ENCODE assay signal across 15 mouse cellular contexts in genomic region chr5:118128208-118128607, GRCm38 (mm10). TPM values are rescaled to one million over a fixed set of nuclear protein-coding genes. Genes with fewer than 3 reads are reported as not detected.
DNase-seq lines count a peak whose midpoint lies in the region; ATAC-seq and TF ChIP-seq lines count a peak whose summit lies in the region.
"Had no signal": no experiment of that assay in that cellular context is flagged by ENCODE, and none has a peak within 500 bp of the region (broad histone marks: within the 10 kb centered on the region; RNA-seq: fewer than 3 reads in every experiment).

No protein-coding gene starts in this region.

- no peaks in the 10 kb centered on the region for H3K4me1 ChIP-seq in intestine, embryonic 16.5 days (ENCODE audit: control insufficient read depth, insufficient read depth, low read length)
- no peaks in the 10 kb centered on the region for H3K4me1 ChIP-seq in intestine, postnatal 0 days (replicated peaks; ENCODE audit: control insufficient read depth, insufficient read depth, low read length)

- no peak overlapping the region for H3K27ac ChIP-seq in intestine, embryonic 16.5 days (ENCODE audit: low read length)
- no peak overlapping the region for H3K27ac ChIP-seq in intestine, postnatal 0 days (ENCODE audit: low read depth, low read length)

- H3K36me3 ChIP-seq in intestine, embryonic 16.5 days (ENCODE audit: control insufficient read depth, insufficient read depth, low read length), result peaks cover 11% of the 10 kb centered on the region; the same call in 1 of the 2 replicates
- H3K36me3 ChIP-seq in intestine, postnatal 0 days (ENCODE audit: control insufficient read depth, insufficient read depth), result peaks cover 50% of the 10 kb centered on the region

- no peak overlapping the region for H3K4me2 ChIP-seq in intestine, embryonic 16.5 days (ENCODE audit: low read depth, low read length)
- H3K4me2 ChIP-seq in intestine, postnatal 0 days (replicated peaks; ENCODE audit: low read depth), result no peak overlapping the region
- H3K4me2 ChIP-seq: liver, embryonic 11.5 days had no signal

- no peaks in the 10 kb centered on the region for H3K9me3 ChIP-seq in intestine, embryonic 16.5 days (ENCODE audit: control insufficient read depth, low read length)
- no peaks in the 10 kb centered on the region for H3K9me3 ChIP-seq in intestine, postnatal 0 days (ENCODE audit: control insufficient read depth)

- ATAC-seq in intestine, embryonic 16.5 days, result peak; percentile 28; the same call in 1 of the 2 replicates
- ATAC-seq in intestine, postnatal 0 days, result no peak

- H3K4me3 ChIP-seq in intestine, embryonic 16.5 days (ENCODE audit: low read length), result no peak overlapping the region
- no peak overlapping the region for H3K4me3 ChIP-seq in intestine, postnatal 0 days (ENCODE audit: low read depth, low read length)

- intact Hi-C loops in gastrocnemius, postnatal 14 days (cut with DNase I; ENCODE audit: low total_unique reads), result no loop called here

- WGBS in intestine, embryonic 16.5 days, result 55% methylated on average over 6 of the region's 6 CpGs
- 66% methylated on average over 6 of the region's 6 CpGs for WGBS in intestine, postnatal 0 days

- no peak overlapping the region for H3K9ac ChIP-seq in intestine, embryonic 16.5 days (ENCODE audit: low read depth, low read length)
- H3K9ac ChIP-seq in intestine, postnatal 0 days (ENCODE audit: low read depth, low read length), result no peak overlapping the region

- TF ChIP-seq CTCF in intestine, postnatal 0 days (IDR thresholded peaks at IDR 0.05; ENCODE audit: low read depth), result no peak

- no peaks in the 10 kb centered on the region for H3K27me3 ChIP-seq in intestine, embryonic 16.5 days (replicated peaks; ENCODE audit: control insufficient read depth, insufficient read depth, low read length)
- no peaks in the 10 kb centered on the region for H3K27me3 ChIP-seq in intestine, postnatal 0 days (replicated peaks; ENCODE audit: control insufficient read depth, insufficient read depth, low read length)

- DNase-seq in cerebellum, postnatal 36 days, result peak; percentile 39
- no peak for DNase-seq in cerebellum, adult 9-10 months
- peak; percentile 58 for DNase-seq in gastrocnemius, postnatal 14 days
- DNase-seq in skeletal muscle tissue, adult 2 months (ENCODE audit: low read depth, low spot score), result peak; percentile 74
- DNase-seq in layer of hippocampus, postnatal 10 days (ENCODE audit: low spot score in 2 of 2), result no peak
- DNase-seq in adrenal gland, postnatal 36 days, result no peak
- DNase-seq: B cell, adult 2 months; kidney, adult 2 months; right cerebral cortex, postnatal 14 days had no signal

RNA-seq across cellular contexts. Expression of gene Fbxw8, which starts 27.1 kb away (rescaled TPM):
- 16.0 and 17.8 TPM in 2 replicates for polyA plus RNA-seq in intestine, embryonic 16.5 days (2015; fragmentation: Nextera tagmentation; extraction: Ambion mirVana)
- 10.1 and 10.8 TPM in 2 replicates for polyA plus RNA-seq in intestine, postnatal 0 days (2015; fragmentation: Nextera tagmentation; extraction: Ambion mirVana)
- 10 to 100 TPM; 24.0 to 27.1 TPM for total RNA-seq in gastrocnemius, postnatal 14 days (2021)
- 10 to 100 TPM; 39.8 to 42.4 TPM for total RNA-seq in layer of hippocampus, postnatal 10 days (2021)
- total RNA-seq in adrenal gland, postnatal 36 days (2021), result 10 to 100 TPM; 45.1 to 51.4 TPM

RNA-seq across cellular contexts. Expression of gene Hrk, which starts 36.2 kb away (rescaled TPM):
- polyA plus RNA-seq in intestine, embryonic 16.5 days (2015; fragmentation: Nextera tagmentation; extraction: Ambion mirVana), result 0.12 and 0.21 TPM in 2 replicates
- polyA plus RNA-seq in intestine, postnatal 0 days (2015; fragmentation: Nextera tagmentation; extraction: Ambion mirVana), result 0.08 and 0.09 TPM in 2 replicates
- under 1 TPM; 0.09 to 0.25 TPM for total RNA-seq in gastrocnemius, postnatal 14 days (2021)
- total RNA-seq in layer of hippocampus, postnatal 10 days (2021), result 10 to 100 TPM; 45.3 to 48.5 TPM
- under 1 TPM in 1 of 2 experiments, not detected in 1; 0.07 TPM for total RNA-seq in adrenal gland, postnatal 36 days (2021)
- total RNA-seq: hematopoietic stem cell, adult 5-6 weeks; MEL; neutrophil, adult 5-6 weeks had no signal

Comparison
In these comparisons a context has a peak if more than half of its experiments do, and no peak if none do; other contexts are left out.
1. DNase-seq: peak in cerebellum, postnatal 36 days (2 of 2), gastrocnemius, postnatal 14 days (single experiment) and skeletal muscle tissue, adult 2 months (single experiment); none in cerebellum, adult 9-10 months (single experiment), layer of hippocampus, postnatal 10 days (0 of 2) and adrenal gland, postnatal 36 days (0 of 2).
2. RNA of gene Hrk, which starts 36.2 kb away (total RNA-seq): 45.3 to 48.5 TPM in layer of hippocampus, postnatal 10 days; 0.09 to 0.25 TPM in gastrocnemius, postnatal 14 days and 0.07 TPM in adrenal gland, postnatal 36 days; every median in the first group is over 10 times any median in the second.